Mouse (Mus musculus): Measurements from ENCODE around the gene 1110002E22Rik. TPM values are rescaled to one million over a fixed set of nuclear protein-coding genes. Genes with fewer than 3 reads are reported as not detected.

The 1110002E22Rik gene
- total RNA-seq, 2 experiments from 2014 or later, result 2.9 to 3.0 TPM

- no peak for TF ChIP-seq CTCF (IDR thresholded peaks at IDR 0.05)
- DNase-seq (ENCODE audit: extremely low spot score in 1 of 2, low spot score in 2 of 2), result no peak
- no peak overlapping the region for H3K27ac ChIP-seq
- intact Hi-C loops (cut with DNase I), result no loop called here
- H3K4me3 ChIP-seq, result no peak overlapping the region
Measured at GRCm38 (mm10) chr3:138118392-138118791, 53.5 kb downstream of the 1110002E22Rik start.

DNA sequence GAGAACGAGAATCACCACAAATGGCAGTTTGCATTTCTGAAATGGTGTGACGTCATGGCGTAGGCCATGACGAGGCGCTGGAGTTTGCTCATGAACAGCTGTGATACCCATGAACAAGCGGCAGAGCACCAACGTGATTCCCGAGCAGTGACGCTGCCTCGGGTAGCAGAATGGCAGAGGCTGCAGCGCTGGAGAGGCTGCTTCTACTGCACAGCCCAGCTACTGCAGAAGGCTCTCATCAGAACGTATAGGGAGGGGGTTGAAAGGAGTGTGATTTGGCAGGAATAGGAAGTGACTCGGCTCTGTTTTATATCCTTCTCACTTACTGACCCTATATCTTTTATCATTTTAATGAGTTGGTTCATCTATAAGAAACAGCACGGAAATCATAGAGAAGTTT is 54.0 kb downstream of the 1110002E22Rik start:
- no peak for DNase-seq (ENCODE audit: extremely low spot score in 1 of 2, low spot score in 2 of 2)
- Histone ChIP-seq H3K27ac (no peak overlapping the region), H3K4me3 (no peak overlapping the region)
- intact Hi-C loops (cut with DNase I), result no loop called here
- TF ChIP-seq CTCF (IDR thresholded peaks at IDR 0.05), result no peak

DNA sequence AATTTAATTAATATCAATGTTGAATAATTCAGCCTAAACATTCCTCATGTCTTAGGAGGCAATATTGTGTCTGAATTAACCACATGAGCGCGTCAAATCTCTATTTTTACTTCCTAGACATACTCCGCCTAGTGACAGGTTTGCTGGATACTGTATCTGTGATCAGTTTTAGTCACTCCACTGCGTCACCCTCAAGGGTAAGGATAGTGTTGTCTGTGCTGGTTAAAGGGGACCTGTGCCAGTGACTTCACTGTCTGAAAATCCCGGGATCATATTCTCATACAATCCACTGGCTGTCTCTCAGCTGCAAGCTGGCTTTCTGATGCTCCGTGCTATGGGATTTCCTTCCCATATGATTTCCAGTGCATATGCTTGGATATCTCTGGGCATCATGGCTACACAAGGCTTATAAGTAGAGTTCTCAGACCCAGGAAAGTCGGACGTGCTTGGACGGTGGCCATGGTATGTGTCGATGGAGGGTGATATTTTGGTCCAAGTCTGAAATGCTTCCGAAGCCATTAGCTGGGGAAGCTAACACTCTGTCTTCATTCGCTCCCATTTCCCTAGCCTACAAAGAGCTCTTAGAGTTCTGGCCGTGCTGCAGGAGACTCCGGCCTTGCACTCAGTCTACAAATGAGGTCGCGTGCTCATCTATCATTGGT is 54.7 kb downstream of the 1110002E22Rik start:
- TF ChIP-seq CTCF (IDR thresholded peaks at IDR 0.05), result no peak
- no peak for DNase-seq (ENCODE audit: extremely low spot score in 1 of 2, low spot score in 2 of 2)
- intact Hi-C loops (cut with DNase I), result no loop called here
- H3K27ac ChIP-seq, result no peak overlapping the region
- H3K4me3 ChIP-seq, result no peak overlapping the region

- no peak overlapping the region for H3K4me3 ChIP-seq
- DNase-seq (ENCODE audit: extremely low spot score in 1 of 2, low spot score in 2 of 2), result no peak
- intact Hi-C loops (cut with DNase I), result no loop called here
- H3K27ac ChIP-seq, result no peak overlapping the region
- TF ChIP-seq CTCF (IDR thresholded peaks at IDR 0.05), result no peak
Measured at GRCm38 (mm10) chr3:138121461-138121860, 56.6 kb downstream of the 1110002E22Rik start.

- H3K4me3 ChIP-seq, result no peak overlapping the region
- DNase-seq (ENCODE audit: extremely low spot score in 1 of 2, low spot score in 2 of 2), result no peak
- intact Hi-C loops (cut with DNase I), result no loop called here
- no peak overlapping the region for H3K27ac ChIP-seq
- TF ChIP-seq CTCF (IDR thresholded peaks at IDR 0.05), result no peak
Measured at GRCm38 (mm10) chr3:138123842-138124241, 59.0 kb downstream of the 1110002E22Rik start.

DNA sequence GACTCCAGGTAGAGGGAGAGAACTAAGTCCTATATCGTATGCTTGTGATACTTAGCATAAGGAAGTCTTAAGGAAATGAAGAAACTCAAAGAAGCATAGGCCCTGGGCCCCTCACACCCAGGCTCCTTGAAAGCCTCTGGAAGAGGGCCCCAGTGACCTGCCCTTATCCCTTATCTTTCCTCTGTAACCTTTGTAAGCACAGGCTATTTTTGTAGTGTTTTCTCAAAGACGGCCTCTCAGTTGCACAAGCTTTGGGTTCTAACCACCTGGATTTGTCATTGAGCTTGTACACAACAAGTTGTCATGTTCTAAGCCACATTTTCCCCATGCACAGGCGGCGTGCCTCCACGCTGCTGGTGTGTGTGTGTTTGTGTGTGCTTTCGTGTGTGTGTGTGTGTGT is 64.3 kb downstream of the 1110002E22Rik start:
- intact Hi-C loops (cut with DNase I), result no loop called here
- DNase-seq (ENCODE audit: extremely low spot score in 1 of 2, low spot score in 2 of 2), result no peak

DNA sequence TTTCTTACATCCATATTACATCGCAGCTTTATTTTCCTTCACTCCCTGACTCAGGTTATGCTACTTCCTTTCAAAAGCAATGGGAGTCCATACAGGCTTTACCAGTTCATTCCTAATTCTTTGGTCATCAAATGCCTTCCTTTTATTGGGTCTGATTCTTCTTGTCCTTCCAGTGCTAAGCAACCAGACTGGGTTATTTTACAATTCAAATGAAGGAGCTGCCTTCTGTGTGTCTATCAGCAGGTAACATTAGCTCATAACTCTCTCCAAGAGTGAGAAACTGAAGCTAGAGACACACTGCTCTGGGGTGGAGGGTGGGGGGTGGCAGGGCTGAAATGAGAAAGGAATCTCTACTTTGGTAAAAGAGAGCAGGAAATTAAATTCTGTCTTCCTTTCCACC is 65.8 kb downstream of the 1110002E22Rik start:
- Histone ChIP-seq H3K27ac (no peak overlapping the region), H3K4me3 (no peak overlapping the region)
- intact Hi-C loops (cut with DNase I), result no loop called here
- no peak for DNase-seq (ENCODE audit: extremely low spot score in 1 of 2, low spot score in 2 of 2)
- TF ChIP-seq CTCF (IDR thresholded peaks at IDR 0.05), result no peak

More for the DNA sequence above, 64.3 kb downstream of the 1110002E22Rik start:
- TF ChIP-seq CTCF (IDR thresholded peaks at IDR 0.05), result no peak
- H3K27ac ChIP-seq, result no peak overlapping the region
- no peak overlapping the region for H3K4me3 ChIP-seq

Other genes with a start within 250 kb of the 1110002E22Rik start
- gene H2afz, start 200.6 kb upstream of the 1110002E22Rik start, total RNA-seq (2021), result 100 to 1,000 TPM; 168 to 196 TPM
- 10 to 100 TPM; 44.5 to 47.6 TPM for gene Dnajb14, start 197.4 kb upstream of the 1110002E22Rik start, total RNA-seq (2021)
- 10 to 100 TPM; 68.4 to 73.2 TPM for gene Lamtor3, start 146.5 kb upstream of the 1110002E22Rik start, total RNA-seq (2021)
- gene Dapp1, start 83.5 kb upstream of the 1110002E22Rik start, total RNA-seq (2021), result 1 to 10 TPM; 2.6 to 3.4 TPM
- gene Gm5105, start 2.3 kb downstream of the 1110002E22Rik start, total RNA-seq (2021), result under 1 TPM; 0.28 to 0.34 TPM
- gene Trmt10a, start 78.4 kb downstream of the 1110002E22Rik start, total RNA-seq (2021), result 1 to 10 TPM; 5.8 to 6.2 TPM
- 1 to 10 TPM; 6.2 to 6.5 TPM for gene Mttp, start 79.9 kb downstream of the 1110002E22Rik start, total RNA-seq (2021)
- not detected for gene 4930579F01Rik, start 128.8 kb downstream of the 1110002E22Rik start, total RNA-seq (2021)
- under 1 TPM in 1 of 2 experiments, not detected in 1; 0.28 TPM for gene Adh7, start 152.7 kb downstream of the 1110002E22Rik start, total RNA-seq (2021)
- gene Adh1, start 195.9 kb downstream of the 1110002E22Rik start, total RNA-seq (2021), result under 1 TPM; 0.42 to 0.63 TPM
- gene Adh6a, start 248.2 kb downstream of the 1110002E22Rik start, total RNA-seq (2021), result not detected

Data from left cerebral cortex, adult 2 months (tissue).